Mouse (Mus musculus) midbrain, embryonic 12.5 days (tissue): ENCODE measurements around the gene Rras. TPM values are rescaled to one million over a fixed set of nuclear protein-coding genes. Genes with fewer than 3 reads are reported as not detected.
A peak's percentile ranks its signal among the peaks of the same experiment; 100 is the strongest.

Experiments
- ATAC-seq: fragments of 200-750 bp; cut with Nextera tagmentation; 2 replicates; pipeline ENCODE4 v1.8.0; 2017; ENCODE audit warnings: low read depth, moderate TSS enrichment, moderate library complexity; ENCODE audit not compliant: low FRiP score
- H3K27ac ChIP-seq: fragments of 300-500 bp; sonication (generic); replicated peaks from 2 replicates; pipeline ENCODE4 v1.5.1; 2016; ENCODE audit warnings: mild to moderate bottlenecking
- H3K27me3 ChIP-seq: fragments of 300-500 bp; sonication (generic); 2 replicates; pipeline ENCODE4 v1.6.1; 2016; ENCODE audit warnings: mild to moderate bottlenecking
- H3K36me3 ChIP-seq: fragments of 300-500 bp; sonication (generic); 2 replicates; pipeline ENCODE4 v1.6.1; 2016
- H3K4me1 ChIP-seq: fragments of 300-500 bp; sonication (generic); 2 replicates; pipeline ENCODE4 v1.6.1; 2016
- H3K4me2 ChIP-seq: fragments of 300-500 bp; sonication (generic); replicated peaks from 2 replicates; pipeline ENCODE4 v1.6.1; 2016; ENCODE audit warnings: mild to moderate bottlenecking, moderate library complexity
- H3K4me3 ChIP-seq: fragments of 300-500 bp; sonication (generic); 2 replicates; pipeline ENCODE4 v1.5.1; 2016; ENCODE audit warnings: mild to moderate bottlenecking
- H3K9ac ChIP-seq: fragments of 300-500 bp; sonication (generic); replicated peaks from 2 replicates; pipeline ENCODE4 v1.6.1; 2016; ENCODE audit warnings: mild to moderate bottlenecking, moderate library complexity
- H3K9me3 ChIP-seq: fragments of 300-500 bp; sonication (generic); 2 replicates; pipeline ENCODE4 v1.6.1; 2016; ENCODE audit warnings: mild to moderate bottlenecking
- WGBS: fragments of 180-500 bp; shearing (Covaris S2); methylation state at CpG from one replicate; pipeline ENCODE4 v1.1.7; 2016; 5-methylcytosine and 5-hydroxymethylcytosine counted together
- polyA plus RNA-seq: library from polyadenylated mRNA; unstranded; fragments of >200 nt; fragmentation: Nextera tagmentation; extraction: Ambion mirVana; gene quantifications from 2 replicates; pipeline ENCODE4 v1.2.1, GENCODE M21; 2016

Gene Rras
- polyA plus RNA-seq, 1 experiment from 2014 or later = 17.3 TPM

- WGBS = 76% methylated on average over 3 of the region's 3 CpGs
- no peak for ATAC-seq
- Histone ChIP-seq H3K4me2 (no peak overlapping the region), H3K9me3 (no peaks in the 10 kb centered on the region), H3K4me3 (no peak overlapping the region), H3K36me3 (peaks cover 98% of the 10 kb centered on the region), H3K27ac (no peak overlapping the region), H3K27me3 (no peaks in the 10 kb centered on the region), H3K4me1 (peaks cover 4% of the 10 kb centered on the region), H3K9ac (no peak overlapping the region)
Measured at GRCm38 (mm10) chr7:45004546-45004945, 13.2 kb upstream of the Rras start.

GRCm38 (mm10) chr7:45005321-45005992 is 12.3 kb upstream of the Rras start:
- Histone ChIP-seq H3K4me1 (no peaks in the 10 kb centered on the region), H3K9ac (no peak overlapping the region), H3K4me2 (no peak overlapping the region), H3K27ac (no peak overlapping the region), H3K36me3 (peaks cover 98% of the 10 kb centered on the region), H3K9me3 (no peaks in the 10 kb centered on the region), H3K27me3 (no peaks in the 10 kb centered on the region), H3K4me3 (no peak overlapping the region)
- ATAC-seq = no peak
- WGBS = 94% methylated on average over 6 of the region's 6 CpGs

- ATAC-seq = no peak
- H3K9ac ChIP-seq = no peak overlapping the region
- no peak overlapping the region for H3K27ac ChIP-seq
- H3K4me2 ChIP-seq = no peak overlapping the region
- H3K9me3 ChIP-seq = no peaks in the 10 kb centered on the region
- no peaks in the 10 kb centered on the region for H3K4me1 ChIP-seq
- 97% methylated on average over 12 of the region's 12 CpGs for WGBS
- H3K4me3 ChIP-seq = no peak overlapping the region
- peaks cover 94% of the 10 kb centered on the region for H3K36me3 ChIP-seq
- no peaks in the 10 kb centered on the region for H3K27me3 ChIP-seq
Measured at GRCm38 (mm10) chr7:45006503-45006902, 11.3 kb upstream of the Rras start.

- Histone ChIP-seq H3K4me2 (no peak overlapping the region), H3K4me1 (no peaks in the 10 kb centered on the region), H3K9me3 (no peaks in the 10 kb centered on the region), H3K27ac (no peak overlapping the region), H3K4me3 (no peak overlapping the region), H3K27me3 (no peaks in the 10 kb centered on the region), H3K36me3 (peaks cover 94% of the 10 kb centered on the region), H3K9ac (no peak overlapping the region)
- 97% methylated on average over 29 of the region's 29 CpGs for WGBS
- no peak for ATAC-seq
Measured at GRCm38 (mm10) chr7:45007141-45007540, 10.6 kb upstream of the Rras start.

- ATAC-seq = no peak
- Histone ChIP-seq H3K4me2 (no peak overlapping the region), H3K36me3 (peaks cover 94% of the 10 kb centered on the region), H3K4me1 (no peaks in the 10 kb centered on the region), H3K4me3 (no peak overlapping the region), H3K9ac (no peak overlapping the region), H3K27me3 (no peaks in the 10 kb centered on the region), H3K9me3 (no peaks in the 10 kb centered on the region), H3K27ac (no peak overlapping the region)
- 96% methylated on average over 30 of the region's 30 CpGs for WGBS
Measured at GRCm38 (mm10) chr7:45007846-45008245, 9.9 kb upstream of the Rras start.

GRCm38 (mm10) chr7:45008411-45008810 is 9.3 kb upstream of the Rras start:
- Histone ChIP-seq H3K4me2 (no peak overlapping the region), H3K9me3 (no peaks in the 10 kb centered on the region), H3K9ac (no peak overlapping the region), H3K27me3 (no peaks in the 10 kb centered on the region), H3K27ac (no peak overlapping the region), H3K4me1 (no peaks in the 10 kb centered on the region), H3K36me3 (peaks cover 94% of the 10 kb centered on the region), H3K4me3 (no peak overlapping the region)
- ATAC-seq = no peak
- 93% methylated on average over 19 of the region's 19 CpGs for WGBS

- 94% methylated on average over 6 of the region's 6 CpGs for WGBS
- H3K27ac ChIP-seq = no peak overlapping the region
- peaks cover 17% of the 10 kb centered on the region for H3K4me1 ChIP-seq
- H3K36me3 ChIP-seq = peaks cover 67% of the 10 kb centered on the region
- no peaks in the 10 kb centered on the region for H3K27me3 ChIP-seq
- H3K4me2 ChIP-seq = no peak overlapping the region
- no peak overlapping the region for H3K9ac ChIP-seq
- ATAC-seq = no peak
- no peaks in the 10 kb centered on the region for H3K9me3 ChIP-seq
- H3K4me3 ChIP-seq = no peak overlapping the region
Measured at GRCm38 (mm10) chr7:45012011-45012410, 5.8 kb upstream of the Rras start.

GRCm38 (mm10) chr7:45012824-45013223 is 4.9 kb upstream of the Rras start:
- Histone ChIP-seq H3K9ac (no peak overlapping the region), H3K36me3 (peaks cover 59% of the 10 kb centered on the region)

GRCm38 (mm10) chr7:45013366-45014095 is 4.2 kb upstream of the Rras start:
- H3K27me3 ChIP-seq = 0 out of 2 replicates have a peak, but pooled peaks cover 4% of the 10 kb centered on the region
- H3K4me1 ChIP-seq = peaks cover 26% of the 10 kb centered on the region
- H3K27ac ChIP-seq = no peak overlapping the region
- no peak overlapping the region for H3K4me2 ChIP-seq
- H3K9ac ChIP-seq = no peak overlapping the region
- H3K9me3 ChIP-seq = no peaks in the 10 kb centered on the region
- no peak overlapping the region for H3K4me3 ChIP-seq
- H3K36me3 ChIP-seq = peaks cover 52% of the 10 kb centered on the region
- WGBS = 94% methylated on average over 16 of the region's 16 CpGs
- ATAC-seq = no peak

More at GRCm38 (mm10) chr7:45012824-45013223, 4.9 kb upstream of the Rras start:
- H3K27me3 ChIP-seq = no peaks in the 10 kb centered on the region
- WGBS = 92% methylated on average over 4 of the region's 4 CpGs
- no peak overlapping the region for H3K27ac ChIP-seq
- no peak for ATAC-seq
- H3K4me1 ChIP-seq = peaks cover 21% of the 10 kb centered on the region
- no peaks in the 10 kb centered on the region for H3K9me3 ChIP-seq
- H3K4me3 ChIP-seq = no peak overlapping the region
- no peak overlapping the region for H3K4me2 ChIP-seq

- Histone ChIP-seq H3K4me2 (no peak overlapping the region), H3K9ac (peak overlapping the region; percentile 97; the same call in 1 of the 2 replicates), H3K9me3 (no peaks in the 10 kb centered on the region), H3K27ac (no peak overlapping the region), H3K27me3 (peaks cover 10% of the 10 kb centered on the region; the same call in 1 of the 2 replicates), H3K4me1 (peaks cover 26% of the 10 kb centered on the region), H3K4me3 (0 out of 2 replicates have a peak overlapping the region, but pooled peaks have one; percentile 93), H3K36me3 (peaks cover 46% of the 10 kb centered on the region)
- no peak for ATAC-seq
- 96% methylated on average over 3 of the region's 3 CpGs for WGBS
Measured at GRCm38 (mm10) chr7:45014096-45014451, 3.7 kb upstream of the Rras start.

- peak overlapping the region; percentile 81 for H3K27ac ChIP-seq
- peak overlapping the region; percentile 93 for H3K4me3 ChIP-seq
- H3K36me3 ChIP-seq = peaks cover 32% of the 10 kb centered on the region
- no peak for ATAC-seq
- H3K27me3 ChIP-seq = peaks cover 22% of the 10 kb centered on the region
- H3K4me1 ChIP-seq = peaks cover 26% of the 10 kb centered on the region
- peak overlapping the region; percentile 87 for H3K4me2 ChIP-seq
- 3% methylated on average over 20 of the region's 20 CpGs for WGBS
- peak overlapping the region; percentile 97 for H3K9ac ChIP-seq
- H3K9me3 ChIP-seq = no peaks in the 10 kb centered on the region
Measured at GRCm38 (mm10) chr7:45015344-45015956, 2.3 kb upstream of the Rras start.

- WGBS = under 1% methylated on average over 67 of the region's 69 CpGs
- peaks cover 23% of the 10 kb centered on the region for H3K27me3 ChIP-seq
- H3K27ac ChIP-seq = peak within 1 kb of the TSS; percentile 88
- H3K4me1 ChIP-seq = peaks cover 26% of the 10 kb centered on the region
- peak; percentile 91 for ATAC-seq
- H3K4me2 ChIP-seq = peak within 1 kb of the TSS; percentile 87
- H3K4me3 ChIP-seq = peak within 1 kb of the TSS; percentile 93
- H3K9ac ChIP-seq = peak within 1 kb of the TSS; percentile 97
- peaks cover 30% of the 10 kb centered on the region for H3K36me3 ChIP-seq
- H3K9me3 ChIP-seq = no peaks in the 10 kb centered on the region
Measured at GRCm38 (mm10) chr7:45015957-45016612, 1.7 kb upstream of the Rras start, which contains the start of gene Scaf1. Gene Scaf1, minus strand, starts transcription at chr7:45016363.
